Mouse (Mus musculus) ovary, adult 18-20 months (tissue): ENCODE measurements at regions not wholly inside any gene's neighbourhood (a gene's known extent, or its start where the extent isn't known, plus 50 kb on each side); places are given as distances from the start of the nearest gene placed in this dataset.

ENCODE experiments used
- DNase-seq: peaks from one replicate; pipeline ENCODE4 v3.0.0; 2022; ENCODE audit warnings: low spot score, mixed read lengths

- DNase-seq: no peak
Measured at GRCm38 (mm10) chr5:126964577-126964976, 277.0 kb upstream of the Tmem132c start.

GRCm38 (mm10) chr5:126967076-126967475, 274.5 kb upstream of the Tmem132c start:
- no peak for DNase-seq

DNA sequence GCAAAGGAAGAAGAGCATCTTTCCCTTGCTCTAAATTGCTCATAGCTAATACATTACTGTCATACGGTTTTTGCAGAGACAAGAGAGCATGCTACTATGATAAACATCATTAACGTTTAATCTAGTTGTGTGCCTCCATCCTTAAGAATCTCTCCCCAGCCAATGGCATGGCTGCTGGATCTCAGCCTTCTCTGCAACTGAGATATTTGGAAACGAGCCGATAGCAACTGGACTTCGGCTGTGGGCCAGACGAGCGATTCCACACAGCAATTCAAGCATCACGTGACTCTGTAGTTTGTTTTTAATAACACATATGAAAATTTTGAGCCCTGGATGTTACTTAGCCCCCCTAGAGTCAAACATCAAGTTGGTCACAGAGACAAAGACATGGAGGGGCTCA, 272.2 kb upstream of the Tmem132c start:
- no peak for DNase-seq

DNA sequence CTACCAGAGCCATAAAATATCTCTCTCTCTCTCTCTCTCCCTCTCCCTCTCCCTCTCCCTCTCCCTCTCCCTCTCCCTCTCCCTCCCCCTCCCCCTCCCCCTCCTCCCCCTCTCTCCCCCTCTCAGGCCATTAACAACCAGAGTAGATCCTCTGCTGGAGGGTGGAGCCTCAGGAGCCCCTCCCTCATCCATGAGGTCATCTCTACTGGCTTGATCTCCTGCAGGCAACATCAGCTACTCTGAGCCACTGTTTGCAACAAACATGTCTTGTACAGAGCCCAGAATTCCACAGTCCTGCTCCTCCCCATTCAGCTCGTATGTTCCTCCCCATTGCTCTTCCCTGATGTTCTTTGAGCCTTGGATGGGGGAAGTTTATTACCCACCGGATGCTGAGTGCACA, 270.3 kb upstream of the Tmem132c start:
- DNase-seq: no peak

DNA sequence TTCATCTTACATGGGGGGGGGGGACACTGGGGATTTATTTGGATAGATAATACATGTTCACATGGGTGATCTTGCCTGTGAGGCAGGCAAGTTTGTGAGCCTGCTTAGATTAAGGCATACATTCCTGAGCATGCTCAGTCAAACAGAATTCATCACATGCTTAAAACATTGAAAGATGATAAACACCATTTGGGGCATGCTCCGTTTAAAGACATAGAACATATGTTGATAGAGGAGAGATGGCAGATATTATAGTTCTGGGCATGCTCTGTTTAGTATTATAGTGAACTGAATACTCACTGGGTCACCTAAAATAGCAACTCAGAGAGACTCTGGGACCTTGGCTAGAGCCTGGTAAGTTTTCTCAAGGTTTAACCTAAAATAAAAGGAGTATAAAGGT, 269.6 kb upstream of the Tmem132c start:
- DNase-seq: no peak

DNA sequence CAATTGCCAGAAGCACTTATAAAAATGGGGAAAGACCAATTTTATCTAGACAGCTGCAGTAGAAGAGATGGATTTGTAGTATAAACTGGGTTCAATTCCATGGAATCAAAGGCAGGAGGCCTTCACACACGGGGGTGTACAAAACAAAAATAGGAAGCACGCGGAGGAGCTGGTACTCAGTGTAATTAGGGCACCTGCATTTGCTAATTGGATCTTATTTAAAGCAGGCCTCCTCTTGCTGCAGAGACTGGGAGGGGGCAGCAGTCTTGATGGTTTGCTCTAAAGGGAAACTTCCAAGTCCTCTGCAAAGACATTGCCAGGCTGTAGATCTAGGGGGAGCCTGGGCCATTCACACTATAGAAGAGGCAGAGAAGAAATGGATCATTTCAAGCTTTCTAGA, 268.2 kb upstream of the Tmem132c start:
- DNase-seq: no peak

DNA sequence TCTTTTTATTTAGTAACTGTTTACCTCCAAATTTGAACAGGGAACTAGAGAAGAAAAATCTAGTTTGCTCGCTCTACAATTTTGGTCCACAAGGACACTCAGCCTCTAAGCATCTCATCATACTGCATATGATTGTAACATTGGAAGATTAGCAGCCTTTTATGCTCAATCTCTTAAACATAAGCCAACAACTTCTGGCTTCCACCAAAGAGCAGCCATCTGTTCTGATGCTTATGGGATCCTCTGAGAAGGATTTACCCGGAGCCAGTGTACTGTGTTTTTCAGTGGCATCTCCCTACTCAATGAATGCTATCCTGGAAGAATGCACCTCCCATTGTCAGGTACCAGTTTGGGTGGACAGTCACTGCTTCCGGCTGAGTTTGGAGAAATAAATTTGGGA, 267.0 kb upstream of the Tmem132c start:
- DNase-seq: no peak

- DNase-seq: no peak
Measured at GRCm38 (mm10) chr5:126995577-126995976, 246.0 kb upstream of the Tmem132c start.

DNA sequence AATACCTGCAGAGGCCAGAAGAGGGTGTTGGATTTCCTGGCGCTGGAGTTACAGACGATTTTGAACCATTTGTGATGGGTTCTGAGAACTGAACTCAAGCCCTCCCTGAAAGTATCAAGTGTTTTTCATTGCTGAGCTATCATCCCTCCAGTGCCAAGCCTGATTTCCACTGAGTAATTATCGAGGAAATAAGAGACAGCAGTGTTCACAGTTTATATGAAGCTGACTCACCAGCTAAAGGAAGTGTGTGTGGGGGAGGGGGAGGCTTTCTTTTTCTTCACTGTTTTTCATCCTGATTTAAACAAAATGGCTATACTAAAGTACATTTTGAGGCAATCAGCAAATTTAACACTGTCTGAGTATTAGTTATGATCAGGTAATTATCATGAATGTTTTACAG, 227.4 kb upstream of the Tmem132c start:
- DNase-seq: no peak

DNA sequence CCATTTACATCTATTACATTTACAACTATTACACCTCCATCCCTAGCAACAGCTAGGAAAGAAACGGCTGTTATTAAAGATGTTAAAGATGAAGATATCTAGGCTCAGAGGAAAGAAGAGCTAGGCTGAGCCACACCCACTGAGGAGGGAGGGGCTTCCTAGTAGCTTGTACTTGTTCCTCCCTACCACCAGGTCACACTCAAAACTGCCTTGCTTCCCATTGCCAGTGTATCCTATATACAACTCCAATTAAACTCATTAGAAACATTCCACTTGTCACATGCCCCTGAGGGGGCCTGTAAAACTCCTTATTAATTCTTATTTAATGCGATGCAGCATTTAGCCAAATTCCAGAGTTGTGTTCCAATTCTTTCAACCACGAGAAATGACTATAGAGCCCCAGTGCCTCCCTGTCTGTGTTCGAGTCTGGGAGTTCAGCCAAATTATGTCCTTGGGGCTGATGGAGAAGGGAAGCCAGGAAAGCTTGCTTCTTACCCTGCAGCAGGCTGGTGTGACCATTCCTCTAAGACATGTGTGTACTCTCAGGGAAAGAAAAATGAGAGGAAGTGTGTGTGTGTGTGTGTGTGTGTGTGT, 225.0 kb upstream of the Tmem132c start:
- DNase-seq: no peak

- no peak for DNase-seq
Measured at GRCm38 (mm10) chr5:127017971-127018370, 223.6 kb upstream of the Tmem132c start.

- DNase-seq: no peak
Measured at GRCm38 (mm10) chr5:127036472-127036871, 205.1 kb upstream of the Tmem132c start.

DNA sequence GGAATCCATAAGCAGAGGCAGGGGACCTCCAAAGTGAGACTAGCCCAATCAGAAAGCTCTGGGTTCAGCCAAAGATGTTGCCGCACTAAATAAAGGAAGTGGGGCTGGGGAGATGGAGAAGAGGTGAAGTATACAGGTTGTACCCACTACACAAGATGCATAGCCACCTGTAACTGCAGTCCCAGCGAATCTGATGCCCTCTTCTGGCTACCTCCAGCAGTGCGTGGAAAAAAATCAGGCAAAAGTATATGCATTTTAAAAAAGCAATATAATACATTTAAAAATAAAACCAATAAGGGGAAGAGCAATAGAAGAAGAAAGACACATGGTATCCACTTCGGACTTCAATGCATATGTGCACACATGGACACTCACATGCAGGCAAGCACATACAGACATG, 183.8 kb upstream of the Tmem132c start:
- no peak for DNase-seq

DNA sequence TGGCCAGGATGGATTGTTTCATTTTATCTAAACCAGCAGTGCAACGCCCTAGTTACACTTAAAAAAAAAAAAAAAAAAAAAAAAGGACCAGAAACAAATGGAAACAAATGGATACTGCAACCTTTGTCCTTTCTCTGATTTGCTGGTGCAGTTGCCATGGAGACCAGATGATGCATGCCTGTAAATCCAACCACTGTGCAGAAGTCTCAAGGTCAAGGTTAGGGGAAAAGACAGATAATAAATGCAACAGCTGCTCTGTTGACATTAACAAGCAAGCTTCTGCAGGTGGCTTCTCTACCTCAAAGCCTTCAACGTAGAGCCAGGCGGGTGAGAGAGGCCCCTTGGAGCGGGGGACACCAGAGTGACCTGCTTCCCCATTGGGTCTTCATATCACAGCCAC, 167.3 kb upstream of the Tmem132c start:
- DNase-seq: no peak
